Mouse (Mus musculus) CH12.LX (cell line): Measurements from ENCODE around the gene Derl2. TPM values are rescaled to one million over a fixed set of nuclear protein-coding genes. Genes with fewer than 3 reads are reported as not detected.

Experiments
- DNase-seq: peaks from one replicate; pipeline ENCODE4 v3.0.0-alpha.2; 2013; ENCODE audit errors: extremely low read depth
- H3K27ac ChIP-seq: 2 replicates; pipeline ENCODE4 v1.5.1; 2012; ENCODE audit warnings: low read depth, mild to moderate bottlenecking, control low read depth, moderate library complexity; ENCODE audit not compliant: insufficient read depth
- H3K27me3 ChIP-seq: replicated peaks from 2 replicates; pipeline ENCODE3; 2012; ENCODE audit warnings: inconsistent platforms
- H3K36me3 ChIP-seq, 2 experiments: replicated peaks in 1 of 2; 2 replicates each; pipeline versions ENCODE3 to v1.6.1; 2012; ENCODE audit warnings: inconsistent platforms in 1 of 2, low read length in 1 of 2, mild to moderate bottlenecking in 1 of 2, mixed read lengths in 1 of 2, moderate library complexity in 1 of 2; ENCODE audit not compliant: control insufficient read depth in 1 of 2, insufficient read depth in 1 of 2
- H3K4me1 ChIP-seq, 2 experiments: 2 replicates each; pipeline ENCODE4 v1.6.1; 2012; ENCODE audit warnings: inconsistent platforms in 1 of 2, moderate library complexity in 1 of 2; ENCODE audit not compliant: insufficient read depth in 2 of 2, control insufficient read depth in 1 of 2
- H3K4me2 ChIP-seq: 2 replicates; pipeline ENCODE4 v1.6.1; 2012; ENCODE audit warnings: low read depth, mild to moderate bottlenecking, control low read depth; ENCODE audit not compliant: poor library complexity, insufficient read depth, severe bottlenecking
- H3K4me3 ChIP-seq, 3 experiments: fragments of 150-350 bp in 1 of 3; sonication (generic) in 1 of 3; replicated peaks in 1 of 3; 2 replicates each; pipeline versions ENCODE3 to v1.5.1; 2011 to 2012; ENCODE audit warnings: low read depth in 2 of 3, low read length in 2 of 3, mild to moderate bottlenecking in 2 of 3, moderate library complexity in 2 of 3, control low read depth in 1 of 3, improper control_type of control experiment in 1 of 3, inconsistent platforms in 1 of 3, mixed read lengths in 1 of 3; ENCODE audit not compliant: poor library complexity in 1 of 3
- H3K79me2 ChIP-seq: replicated peaks from 2 replicates; pipeline ENCODE4 v1.6.1; 2012; ENCODE audit warnings: mild to moderate bottlenecking, moderate library complexity; ENCODE audit not compliant: control insufficient read depth, poor library complexity, insufficient read depth, severe bottlenecking; ENCODE audit errors: extremely low read depth
- H3K9ac ChIP-seq: 2 replicates; pipeline ENCODE4 v1.6.1; 2012; ENCODE audit warnings: low read depth, mild to moderate bottlenecking, control low read depth, moderate library complexity; ENCODE audit not compliant: insufficient read depth
- H3K9me3 ChIP-seq: replicated peaks from 2 replicates; pipeline ENCODE3; 2012; ENCODE audit warnings: low read length, inconsistent platforms, mixed read lengths
- CHD2 ChIP-seq: IDR thresholded peaks from 2 replicates; pipeline ENCODE4 v1.6.1; 2011; ENCODE audit warnings: low read length, improper control_type of control experiment
- CTCF ChIP-seq, 2 experiments: IDR thresholded peaks in 1 of 2; conservative IDR thresholded peaks in 1 of 2; 2 replicates each; pipeline ENCODE4 v1.5.1; 2011 to 2012; ENCODE audit warnings: low read depth in 2 of 2, low read length in 2 of 2, improper control_type of control experiment in 1 of 2, inconsistent platforms in 1 of 2, mild to moderate bottlenecking in 1 of 2, moderate library complexity in 1 of 2
- E2F4 ChIP-seq: IDR thresholded peaks from 2 replicates; pipeline ENCODE4 v1.6.1; 2011; ENCODE audit warnings: low read depth, low read length, improper control_type of control experiment; ENCODE audit not compliant: insufficient replicate concordance
- ELF1 ChIP-seq: IDR thresholded peaks from 2 replicates; pipeline ENCODE4 v1.6.1; 2014; ENCODE audit warnings: low read depth, mild to moderate bottlenecking, inconsistent platforms, low read length, improper control_type of control experiment
- EP300 ChIP-seq: IDR thresholded peaks from 2 replicates; pipeline ENCODE4 v1.6.1; 2011; ENCODE audit warnings: low read length, improper control_type of control experiment
- ETS1 ChIP-seq: conservative IDR thresholded peaks from 2 replicates; pipeline ENCODE4 v1.6.1; 2012; ENCODE audit warnings: low read depth, mild to moderate bottlenecking, inconsistent platforms, low read length, improper control_type of control experiment, moderate library complexity
- HCFC1 ChIP-seq: IDR thresholded peaks from 2 replicates; pipeline ENCODE4 v1.6.1; 2012; ENCODE audit warnings: low read depth, mild to moderate bottlenecking, inconsistent platforms, low read length, improper control_type of control experiment
- IRF4 ChIP-seq: IDR thresholded peaks from 2 replicates; pipeline ENCODE4 v1.6.1; 2014; ENCODE audit warnings: low read depth, mild to moderate bottlenecking, inconsistent platforms, low read length, improper control_type of control experiment
- JUN ChIP-seq: IDR thresholded peaks from 2 replicates; pipeline ENCODE4 v1.6.1; 2011; ENCODE audit warnings: low read depth, mild to moderate bottlenecking, low read length, improper control_type of control experiment, moderate library complexity; ENCODE audit not compliant: insufficient read depth
- KAT2A ChIP-seq: IDR thresholded peaks from 2 replicates; pipeline ENCODE4 v1.6.1; 2012; ENCODE audit warnings: low read length, improper control_type of control experiment, inconsistent platforms; ENCODE audit not compliant: insufficient replicate concordance
- MAX ChIP-seq: IDR thresholded peaks from 2 replicates; pipeline ENCODE4 v1.6.1; 2011; ENCODE audit warnings: low read length, improper control_type of control experiment
- MAZ ChIP-seq: IDR thresholded peaks from 2 replicates; pipeline ENCODE4 v1.6.1; 2012; ENCODE audit warnings: low read depth, mild to moderate bottlenecking, inconsistent platforms, low read length, improper control_type of control experiment, moderate library complexity
- MEF2A ChIP-seq: IDR thresholded peaks from 2 replicates; pipeline ENCODE4 v1.6.1; 2014; ENCODE audit warnings: low read depth, mild to moderate bottlenecking, inconsistent platforms, low read length, improper control_type of control experiment, borderline replicate concordance
- MXI1 ChIP-seq: IDR thresholded peaks from 2 replicates; pipeline ENCODE4 v1.6.1; 2011; ENCODE audit warnings: mild to moderate bottlenecking, low read depth, low read length, improper control_type of control experiment
- MYC ChIP-seq: IDR thresholded peaks from 2 replicates; pipeline ENCODE4 v1.6.1; 2011; ENCODE audit warnings: low read depth, mild to moderate bottlenecking, improper control_type of control experiment, low read length
- NELFE ChIP-seq: IDR thresholded peaks from 2 replicates; pipeline ENCODE4 v1.6.1; 2011; ENCODE audit warnings: low read depth, low read length, improper control_type of control experiment
- NRF1 ChIP-seq: IDR thresholded peaks from 2 replicates; pipeline ENCODE4 v1.6.1; 2014; ENCODE audit warnings: low read depth, mild to moderate bottlenecking, inconsistent platforms, low read length, improper control_type of control experiment, moderate library complexity
- PAX5 ChIP-seq: IDR thresholded peaks from 2 replicates; pipeline ENCODE4 v1.6.1; 2012; ENCODE audit warnings: low read length, inconsistent platforms, mixed read lengths
- POLR2A ChIP-seq: IDR thresholded peaks from 2 replicates; pipeline ENCODE4 v1.6.1; 2011; ENCODE audit warnings: low read depth, mild to moderate bottlenecking, improper control_type of control experiment, low read length
- RAD21 ChIP-seq: IDR thresholded peaks from 2 replicates; pipeline ENCODE4 v1.6.1; 2011; ENCODE audit warnings: low read depth, mild to moderate bottlenecking, low read length, improper control_type of control experiment, moderate library complexity
- RCOR1 ChIP-seq: conservative IDR thresholded peaks from 2 replicates; pipeline ENCODE4 v1.6.1; 2012; ENCODE audit warnings: low read depth, mild to moderate bottlenecking, inconsistent platforms, low read length, improper control_type of control experiment
- SIN3A ChIP-seq: IDR thresholded peaks from 2 replicates; pipeline ENCODE4 v1.6.1; 2012; ENCODE audit warnings: low read length, improper control_type of control experiment, inconsistent platforms
- TBP ChIP-seq: conservative IDR thresholded peaks from 2 replicates; pipeline ENCODE4 v1.6.1; 2011; ENCODE audit warnings: low read depth, low read length, improper control_type of control experiment
- TCF12 ChIP-seq: IDR thresholded peaks from 2 replicates; pipeline ENCODE4 v1.6.1; 2014; ENCODE audit warnings: low read depth, mild to moderate bottlenecking, inconsistent platforms, low read length, improper control_type of control experiment
- ZMIZ1 ChIP-seq: IDR thresholded peaks from 2 replicates; pipeline ENCODE4 v1.6.1; 2012; ENCODE audit warnings: low read depth, mild to moderate bottlenecking, inconsistent platforms, low read length, improper control_type of control experiment
- dilution Hi-C: fragments of 300-500 bp; cut with MboI; formaldehyde crosslinking; loops from 2 replicates; pipeline ENCODE4 v1.14.3; 2020; ENCODE audit warnings: low sequenced_read_pairs; ENCODE audit not compliant: extremely low pct_unique_long_range_greater_than_20kb, extremely low pct_ligation_motif_present
- in situ Hi-C: fragments of 300-500 bp; cut with MboI; formaldehyde crosslinking; loops from 3 replicates; pipeline ENCODE4 v1.14.3; 2019; ENCODE audit warnings: low sequenced_read_pairs, low pct_ligation_motif_present, low pct_unique_long_range_greater_than_20kb, mixed read lengths
- polyA plus RNA-seq: library from polyadenylated mRNA; unstranded; fragments of >175 nt; gene quantifications from 2 replicates; pipeline ENCODE4 v1.2.1, GENCODE M21; 2012; ENCODE audit warnings: low read depth; ENCODE audit not compliant: insufficient read length
- total RNA-seq, 2 experiments: library from RNA; depleted of rRNA; stranded (reverse); fragments of 300-350 nt in 1 of 2; fragments of >200 nt in 1 of 2; gene quantifications; 2 replicates each; pipeline ENCODE4 v1.2.3; 2012 to 2014

Derl2 gene
- total and polyA plus RNA-seq, 3 experiments: 32.7 to 132 (median 95.0) TPM

DNA sequence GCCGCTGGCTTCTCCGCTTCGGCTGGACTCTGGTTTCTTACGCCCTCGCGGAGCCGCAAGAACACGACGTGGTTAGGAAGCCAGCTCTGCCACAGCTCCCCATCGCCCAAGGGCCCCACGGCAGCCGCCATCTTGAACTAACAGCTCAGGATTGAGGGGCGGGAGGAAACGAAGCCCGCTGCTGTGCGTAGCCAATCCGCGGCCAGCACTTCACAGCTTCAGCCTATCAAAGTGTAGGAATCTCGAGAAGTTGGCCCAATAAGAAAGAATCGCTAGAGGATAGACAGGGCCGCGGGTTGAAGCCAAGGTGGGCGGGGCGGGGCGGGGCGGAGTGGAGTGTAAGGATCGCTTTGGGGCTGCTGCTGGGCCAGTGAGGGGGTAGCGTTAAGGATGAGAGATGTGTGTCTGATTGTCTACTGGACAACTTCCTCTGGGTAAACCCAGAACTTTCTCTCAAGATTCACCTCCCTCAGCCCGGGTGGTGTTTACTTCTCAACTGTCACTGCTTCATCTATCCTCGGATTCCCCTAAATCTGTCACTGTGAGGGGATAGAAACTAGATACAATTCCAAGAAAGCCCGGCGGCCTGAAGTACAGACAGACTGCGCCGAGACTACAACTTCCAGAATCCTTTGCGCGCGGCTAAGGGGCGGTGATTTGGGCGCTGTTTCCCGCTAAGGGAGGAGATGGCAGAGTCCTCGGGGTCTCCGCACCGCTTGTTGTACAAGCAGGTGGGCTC lies 49.7 kb downstream of the Derl2 start, which contains the start of the genes Nup88 and Rpain:
TSS of gene Nup88 (minus strand) at position 153 of the 739 bp plus-strand sequence.
TSS of gene Rpain (plus strand) at position 393 of the 739 bp plus-strand sequence.
- in situ Hi-C loops: no loop called here
- peaks cover 26% of the 10 kb centered on the region for H3K79me2 ChIP-seq
- peaks cover 36 to 55% of the 10 kb centered on the region in 2 experiments for H3K36me3 ChIP-seq
- peak within 1 kb of the TSS; percentile 94 for H3K4me2 ChIP-seq
- TF ChIP-seq PAX5: no peak
- TF ChIP-seq ETS1: 0 out of 2 replicates have a peak, but pooled peaks have one; percentile 18
- TF ChIP-seq RAD21: no peak
- no peak for TF ChIP-seq CTCF (conservative IDR thresholded peaks at IDR 0.05 in 1 of 2, IDR thresholded peaks at IDR 0.05 in 1 of 2; ENCODE audit: low read depth in 2 of 2, low read length in 2 of 2)
- peak; percentile 91 for TF ChIP-seq TCF12
- peak; percentile 86; the same call in 1 of the 2 replicates for TF ChIP-seq E2F4
- TF ChIP-seq JUN: no peak
- peak; percentile 95 for TF ChIP-seq NELFE
- peak; percentile 92 for TF ChIP-seq MAZ
- TF ChIP-seq RCOR1: no peak
- peak; percentile 61 for TF ChIP-seq MYC
- TF ChIP-seq CHD2: peak; percentile 85
- peak; percentile 50; the same call in 1 of the 2 replicates for TF ChIP-seq MAX
- peak; percentile 97 for TF ChIP-seq POLR2A
- TF ChIP-seq NRF1: peak; percentile 55; the same call in 1 of the 2 replicates
- TF ChIP-seq MEF2A: peak; percentile 38; the same call in 1 of the 2 replicates
- TF ChIP-seq EP300: no peak
- peak; percentile 71; the same call in 1 of the 2 replicates for TF ChIP-seq MXI1
- peak; percentile 80; the same call in 1 of the 2 replicates for TF ChIP-seq ZMIZ1
- TF ChIP-seq ELF1: peak; percentile 54; the same call in 1 of the 2 replicates
- peak; percentile 89; the same call in 1 of the 2 replicates for TF ChIP-seq KAT2A
- TF ChIP-seq IRF4: peak; percentile 43; the same call in 1 of the 2 replicates
- peak; percentile 85 for TF ChIP-seq TBP
- peak; percentile 93 for TF ChIP-seq HCFC1
- peak; percentile 97 for TF ChIP-seq SIN3A
- TF ChIP-seq, all 38 proteins: peak for 19
- peak within 1 kb of the TSS; percentile 79 to 96 (median 90) for H3K4me3 ChIP-seq
- H3K27ac ChIP-seq: peak within 1 kb of the TSS; percentile 64
- peak; percentile 99 for DNase-seq
- H3K9ac ChIP-seq: peak within 1 kb of the TSS; percentile 83
- H3K4me1 ChIP-seq: peaks cover 4 to 44% of the 10 kb centered on the region in 2 experiments; a peak in 3 of 4 replicates
- H3K9me3 ChIP-seq: peaks cover 3% of the 10 kb centered on the region
- no peaks in the 10 kb centered on the region for H3K27me3 ChIP-seq
- dilution Hi-C loops: no loop called here
